Mouse (Mus musculus) liver, adult 2 months (tissue): Measurements from ENCODE around the gene Slc9a7.

Experiments used
- CTCF ChIP-seq: fragments of 200-500 bp; IDR thresholded peaks from 2 replicates; pipeline ENCODE4 v1.5.1; 2011; ENCODE audit warnings: low read depth, low read length, control low read depth
- POLR2A ChIP-seq: fragments of 200-500 bp; IDR thresholded peaks from 2 replicates; pipeline ENCODE4 v1.6.1; 2011; ENCODE audit warnings: low read length, control low read depth; ENCODE audit not compliant: insufficient read depth; ENCODE audit errors: extremely low read depth

- TF ChIP-seq CTCF (no peak), POLR2A (no peak)
Measured at GRCm38 (mm10) chrX:20128951-20129350, 162.7 kb downstream of the Slc9a7 start.
